Mouse (Mus musculus): ENCODE data around the gene Ngf. TPM values are rescaled to one million over a fixed set of nuclear protein-coding genes. Genes with fewer than 3 reads are reported as not detected.

The Ngf gene
- polyA plus RNA-seq, 1 experiment from 2014 or later = 4.4 TPM

GRCm38 (mm10) chr3:102534744-102535143, 65.0 kb downstream of the Ngf start:
- Histone ChIP-seq H3K36me3 (ENCODE audit: control insufficient read depth, insufficient read depth, low read length) (no peaks in the 10 kb centered on the region), H3K4me2 (ENCODE audit: low read length) (no peak overlapping the region), H3K4me3 (ENCODE audit: control insufficient read depth in 1 of 2, insufficient read depth in 1 of 2, low read depth in 1 of 2, low read length in 2 of 2) (no peak overlapping the region), H3K4me1 (ENCODE audit: control insufficient read depth in 2 of 2, insufficient read depth in 2 of 2, low read length in 2 of 2) (no peaks in the 10 kb centered on the region), H3K27me3 (ENCODE audit: control insufficient read depth, insufficient read depth, low read length) (no peaks in the 10 kb centered on the region), H3K9me3 (ENCODE audit: control insufficient read depth, low read length) (no peaks in the 10 kb centered on the region), H3K27ac (replicated peaks in 1 of 2; ENCODE audit: control insufficient read depth in 1 of 2, insufficient read depth in 1 of 2, low read depth in 2 of 2, low read length in 2 of 2) (no peak overlapping the region), H3K9ac (ENCODE audit: low read length) (no peak overlapping the region)
- 87% methylated on average over 1 of the region's 1 CpGs for WGBS
- no peak for ATAC-seq (ENCODE audit: insufficient number of reproducible peaks, insufficient read depth, low FRiP score, low read depth)

- ATAC-seq (ENCODE audit: insufficient number of reproducible peaks, insufficient read depth, low FRiP score, low read depth) = no peak
- no peaks in the 10 kb centered on the region for H3K36me3 ChIP-seq (ENCODE audit: control insufficient read depth, insufficient read depth, low read length)
- H3K4me1 ChIP-seq (ENCODE audit: control insufficient read depth in 2 of 2, insufficient read depth in 2 of 2, low read length in 2 of 2) = no peaks in the 10 kb centered on the region
- H3K27me3 ChIP-seq (ENCODE audit: control insufficient read depth, insufficient read depth, low read length) = no peaks in the 10 kb centered on the region
- H3K9ac ChIP-seq (ENCODE audit: low read length) = no peak overlapping the region
- 69% methylated on average over 5 of the region's 5 CpGs for WGBS
- H3K9me3 ChIP-seq (ENCODE audit: control insufficient read depth, low read length) = no peaks in the 10 kb centered on the region
- no peak overlapping the region for H3K27ac ChIP-seq (replicated peaks in 1 of 2; ENCODE audit: control insufficient read depth in 1 of 2, insufficient read depth in 1 of 2, low read depth in 2 of 2, low read length in 2 of 2)
- no peak overlapping the region for H3K4me3 ChIP-seq (ENCODE audit: control insufficient read depth in 1 of 2, insufficient read depth in 1 of 2, low read depth in 1 of 2, low read length in 2 of 2)
- H3K4me2 ChIP-seq (ENCODE audit: low read length) = no peak overlapping the region
Measured at GRCm38 (mm10) chr3:102543646-102544045, 73.9 kb downstream of the Ngf start.

DNA sequence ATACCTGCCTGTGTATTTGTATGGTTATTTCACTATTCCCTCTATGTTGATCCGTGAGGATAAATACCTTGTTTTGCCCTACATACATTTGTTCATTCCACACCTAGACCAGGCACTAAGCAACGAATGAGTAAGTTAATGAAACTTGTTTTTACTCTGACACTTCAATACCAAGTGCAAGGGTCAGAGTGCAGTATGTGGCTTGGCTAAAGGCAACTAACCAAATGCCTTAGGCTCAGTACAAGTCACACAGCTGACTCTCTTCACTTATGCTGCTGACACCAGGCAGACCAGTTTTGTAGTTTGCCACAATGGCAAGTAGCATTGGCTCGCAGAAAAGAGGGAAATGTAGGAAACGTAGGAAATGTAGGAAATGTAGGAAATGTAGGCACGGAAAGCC, 77.8 kb downstream of the Ngf start:
- WGBS = 80% methylated on average over 5 of the region's 5 CpGs
- Histone ChIP-seq H3K9me3 (ENCODE audit: control insufficient read depth, low read length) (no peaks in the 10 kb centered on the region), H3K27ac (replicated peaks in 1 of 2; ENCODE audit: control insufficient read depth in 1 of 2, insufficient read depth in 1 of 2, low read depth in 2 of 2, low read length in 2 of 2) (no peak overlapping the region), H3K36me3 (ENCODE audit: control insufficient read depth, insufficient read depth, low read length) (no peaks in the 10 kb centered on the region), H3K9ac (ENCODE audit: low read length) (no peak overlapping the region), H3K4me1 (ENCODE audit: control insufficient read depth in 2 of 2, insufficient read depth in 2 of 2, low read length in 2 of 2) (no peaks in the 10 kb centered on the region), H3K27me3 (ENCODE audit: control insufficient read depth, insufficient read depth, low read length) (no peaks in the 10 kb centered on the region), H3K4me2 (ENCODE audit: low read length) (no peak overlapping the region), H3K4me3 (ENCODE audit: control insufficient read depth in 1 of 2, insufficient read depth in 1 of 2, low read depth in 1 of 2, low read length in 2 of 2) (no peak overlapping the region)
- ATAC-seq (ENCODE audit: insufficient number of reproducible peaks, insufficient read depth, low FRiP score, low read depth) = no peak

- Histone ChIP-seq H3K36me3 (ENCODE audit: control insufficient read depth, insufficient read depth, low read length) (no peaks in the 10 kb centered on the region), H3K9ac (ENCODE audit: low read length) (no peak overlapping the region), H3K27me3 (ENCODE audit: control insufficient read depth, insufficient read depth, low read length) (no peaks in the 10 kb centered on the region), H3K9me3 (ENCODE audit: control insufficient read depth, low read length) (no peaks in the 10 kb centered on the region), H3K4me1 (ENCODE audit: control insufficient read depth in 2 of 2, insufficient read depth in 2 of 2, low read length in 2 of 2) (no peaks in the 10 kb centered on the region), H3K27ac (replicated peaks in 1 of 2; ENCODE audit: control insufficient read depth in 1 of 2, insufficient read depth in 1 of 2, low read depth in 2 of 2, low read length in 2 of 2) (no peak overlapping the region), H3K4me2 (ENCODE audit: low read length) (no peak overlapping the region), H3K4me3 (ENCODE audit: control insufficient read depth in 1 of 2, insufficient read depth in 1 of 2, low read depth in 1 of 2, low read length in 2 of 2) (no peak overlapping the region)
- WGBS = 55% methylated on average over 6 of the region's 6 CpGs
- no peak for ATAC-seq (ENCODE audit: insufficient number of reproducible peaks, insufficient read depth, low FRiP score, low read depth)
Measured at GRCm38 (mm10) chr3:102553935-102554670, 84.4 kb downstream of the Ngf start.

DNA sequence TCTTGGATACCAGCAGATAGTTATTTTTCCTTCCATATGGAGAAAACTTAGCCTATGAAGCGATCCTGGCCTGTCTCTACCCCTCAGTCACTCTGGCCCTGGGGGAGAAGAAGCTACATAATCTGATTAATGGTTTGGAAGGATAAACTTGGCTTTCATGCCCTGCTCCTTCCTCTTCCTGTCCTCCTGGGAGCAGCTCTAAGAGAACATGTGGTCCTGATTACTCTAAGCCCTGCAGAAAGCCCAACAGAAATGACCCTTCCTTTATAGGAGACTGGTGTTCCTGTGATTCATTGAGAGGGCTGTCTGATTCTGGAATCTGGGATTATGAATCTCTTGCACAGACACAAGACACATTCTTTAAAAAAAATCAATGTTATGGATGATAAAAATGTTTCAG, 86.4 kb downstream of the Ngf start:
- WGBS = 81% methylated on average over 1 of the region's 1 CpGs
- no peak for ATAC-seq (ENCODE audit: insufficient number of reproducible peaks, insufficient read depth, low FRiP score, low read depth)

DNA sequence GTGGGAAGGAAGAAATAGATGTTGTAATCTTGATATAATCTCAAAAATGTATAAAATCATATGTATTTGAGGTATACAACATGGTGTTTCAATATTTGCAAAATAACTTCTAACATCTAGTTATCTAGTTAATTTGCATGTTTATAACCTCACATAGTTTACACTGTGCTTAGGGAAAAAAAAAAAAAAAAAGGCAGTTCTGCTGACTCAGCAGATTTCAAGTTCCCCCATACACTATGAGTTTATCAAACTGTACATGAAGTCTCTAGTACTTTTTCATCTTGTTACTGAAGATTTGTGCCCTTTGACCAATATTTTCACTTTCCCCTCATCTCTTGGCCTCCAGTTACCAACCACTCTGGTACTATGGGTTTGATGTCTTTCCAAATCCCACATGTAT, 86.9 kb downstream of the Ngf start:
- Histone ChIP-seq H3K27me3 (ENCODE audit: control insufficient read depth, insufficient read depth, low read length) (no peaks in the 10 kb centered on the region), H3K9ac (ENCODE audit: low read length) (no peak overlapping the region), H3K4me1 (ENCODE audit: control insufficient read depth in 2 of 2, insufficient read depth in 2 of 2, low read length in 2 of 2) (no peaks in the 10 kb centered on the region), H3K27ac (replicated peaks in 1 of 2; ENCODE audit: control insufficient read depth in 1 of 2, insufficient read depth in 1 of 2, low read depth in 2 of 2, low read length in 2 of 2) (no peak overlapping the region), H3K4me3 (ENCODE audit: control insufficient read depth in 1 of 2, insufficient read depth in 1 of 2, low read depth in 1 of 2, low read length in 2 of 2) (no peak overlapping the region), H3K9me3 (ENCODE audit: control insufficient read depth, low read length) (no peaks in the 10 kb centered on the region), H3K36me3 (ENCODE audit: control insufficient read depth, insufficient read depth, low read length) (no peaks in the 10 kb centered on the region), H3K4me2 (ENCODE audit: low read length) (no peak overlapping the region)
- no peak for ATAC-seq (ENCODE audit: insufficient number of reproducible peaks, insufficient read depth, low FRiP score, low read depth)

More for the DNA sequence above, 86.4 kb downstream of the Ngf start:
- H3K9me3 ChIP-seq (ENCODE audit: control insufficient read depth, low read length) = no peaks in the 10 kb centered on the region
- H3K4me2 ChIP-seq (ENCODE audit: low read length) = no peak overlapping the region
- no peak overlapping the region for H3K27ac ChIP-seq (replicated peaks in 1 of 2; ENCODE audit: control insufficient read depth in 1 of 2, insufficient read depth in 1 of 2, low read depth in 2 of 2, low read length in 2 of 2)
- no peak overlapping the region for H3K4me3 ChIP-seq (ENCODE audit: control insufficient read depth in 1 of 2, insufficient read depth in 1 of 2, low read depth in 1 of 2, low read length in 2 of 2)
- no peaks in the 10 kb centered on the region for H3K4me1 ChIP-seq (ENCODE audit: control insufficient read depth in 2 of 2, insufficient read depth in 2 of 2, low read length in 2 of 2)
- H3K36me3 ChIP-seq (ENCODE audit: control insufficient read depth, insufficient read depth, low read length) = no peaks in the 10 kb centered on the region
- no peak overlapping the region for H3K9ac ChIP-seq (ENCODE audit: low read length)
- H3K27me3 ChIP-seq (ENCODE audit: control insufficient read depth, insufficient read depth, low read length) = no peaks in the 10 kb centered on the region

All from heart, embryonic 14.5 days (tissue).